Mouse (Mus musculus) megakaryocyte, embryonic 14.5 days (primary cell): ENCODE data around the gene Agap1.

Experiments
- FLI1 ChIP-seq: IDR thresholded peaks from 2 replicates; pipeline ENCODE4 v1.6.1; 2012; ENCODE audit warnings: low read length, inconsistent platforms, mixed read lengths
- GATA1 ChIP-seq: IDR thresholded peaks from 3 replicates; pipeline ENCODE4 v1.6.1; 2012; ENCODE audit warnings: mixed read lengths, low read length, inconsistent platforms, borderline replicate concordance

DNA sequence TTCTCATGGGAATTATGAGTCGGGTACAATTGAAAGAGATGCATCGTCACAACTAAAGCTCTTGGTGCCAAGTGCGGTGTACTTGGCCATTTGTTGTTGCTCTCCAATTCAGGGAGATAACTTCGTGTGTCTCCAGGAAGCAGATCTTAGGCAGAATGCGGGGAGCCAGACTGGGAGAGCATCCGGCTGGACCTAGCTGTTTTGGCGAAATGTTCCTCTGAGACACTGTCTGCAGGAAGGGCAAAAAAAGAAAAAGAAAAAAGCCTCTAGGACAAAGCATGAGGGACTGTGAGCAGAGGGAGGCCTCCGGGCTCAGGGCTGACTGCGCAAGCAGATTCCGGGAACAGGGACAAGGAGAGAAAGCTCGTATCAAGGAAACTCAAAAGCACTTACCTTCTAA lies 34.0 kb upstream of the Agap1 start:
- TF ChIP-seq GATA1 (no peak), FLI1 (no peak)
